8 mouse cellular contexts compared by ENCODE assay signal in genomic region chr11:88148015-88148637, GRCm38 (mm10). TPM values are rescaled to one million over a fixed set of nuclear protein-coding genes. Genes with fewer than 3 reads are reported as not detected.
A peak's percentile ranks its signal among the peaks of the same experiment; 100 is the strongest.
DNase-seq lines count a peak whose midpoint lies in the region; ATAC-seq lines count a peak whose summit lies in the region.

No protein-coding gene starts in this region.

- no peak overlapping the region for H3K4me3 ChIP-seq in hindbrain, embryonic 10.5 days
- H3K4me3 ChIP-seq in hindbrain, embryonic 11.5 days (ENCODE audit: low read depth, low read length) = no peak overlapping the region
- H3K4me3 ChIP-seq in embryonic facial prominence, embryonic 13.5 days = no peak overlapping the region
- no peak overlapping the region for H3K4me3 ChIP-seq in hindbrain, embryonic 14.5 days (replicated peaks; ENCODE audit: low read length)
- H3K4me3 ChIP-seq in midbrain, embryonic 15.5 days = no peak overlapping the region

- no peak overlapping the region for H3K4me2 ChIP-seq in hindbrain, embryonic 11.5 days (replicated peaks; ENCODE audit: low read depth, low read length)
- H3K4me2 ChIP-seq in embryonic facial prominence, embryonic 13.5 days = no peak overlapping the region
- no peak overlapping the region for H3K4me2 ChIP-seq in hindbrain, embryonic 14.5 days (replicated peaks)
- H3K4me2 ChIP-seq in midbrain, embryonic 15.5 days = no peak overlapping the region

- H3K27me3 ChIP-seq in hindbrain, embryonic 10.5 days (ENCODE audit: insufficient read depth, poor library complexity, severe bottlenecking) = no peaks in the 10 kb centered on the region
- H3K27me3 ChIP-seq in hindbrain, embryonic 11.5 days (ENCODE audit: control insufficient read depth, insufficient read depth, low read length) = no peaks in the 10 kb centered on the region
- no peaks in the 10 kb centered on the region for H3K27me3 ChIP-seq in embryonic facial prominence, embryonic 13.5 days
- H3K27me3 ChIP-seq in hindbrain, embryonic 14.5 days (ENCODE audit: control insufficient read depth, insufficient read depth, low read length) = no peaks in the 10 kb centered on the region
- no peaks in the 10 kb centered on the region for H3K27me3 ChIP-seq in midbrain, embryonic 15.5 days (replicated peaks)

- 57% methylated on average over 7 of the region's 7 CpGs for WGBS in hindbrain, embryonic 10.5 days
- WGBS in hindbrain, embryonic 11.5 days = 56% methylated on average over 7 of the region's 7 CpGs
- WGBS in embryonic facial prominence, embryonic 13.5 days = 44% methylated on average over 7 of the region's 7 CpGs
- WGBS in hindbrain, embryonic 14.5 days = 53% methylated on average over 7 of the region's 7 CpGs
- WGBS in midbrain, embryonic 15.5 days = 55% methylated on average over 7 of the region's 7 CpGs

- H3K4me1 ChIP-seq in hindbrain, embryonic 10.5 days (replicated peaks) = peaks cover 89% of the 10 kb centered on the region
- H3K4me1 ChIP-seq in hindbrain, embryonic 11.5 days (replicated peaks; ENCODE audit: control insufficient read depth, insufficient read depth, low read length) = peaks cover 18% of the 10 kb centered on the region
- H3K4me1 ChIP-seq in embryonic facial prominence, embryonic 13.5 days = peaks cover 57% of the 10 kb centered on the region
- H3K4me1 ChIP-seq in hindbrain, embryonic 14.5 days (replicated peaks; ENCODE audit: control insufficient read depth, insufficient read depth, low read length) = peaks cover 38% of the 10 kb centered on the region
- H3K4me1 ChIP-seq in midbrain, embryonic 15.5 days = peaks cover 31% of the 10 kb centered on the region

- H3K9me3 ChIP-seq in hindbrain, embryonic 10.5 days = no peaks in the 10 kb centered on the region
- no peaks in the 10 kb centered on the region for H3K9me3 ChIP-seq in hindbrain, embryonic 11.5 days (ENCODE audit: control insufficient read depth, low read length)
- no peaks in the 10 kb centered on the region for H3K9me3 ChIP-seq in embryonic facial prominence, embryonic 13.5 days
- H3K9me3 ChIP-seq in hindbrain, embryonic 14.5 days (ENCODE audit: control insufficient read depth, low read length) = no peaks in the 10 kb centered on the region
- H3K9me3 ChIP-seq in midbrain, embryonic 15.5 days = no peaks in the 10 kb centered on the region

- DNase-seq in hindbrain, embryonic 10.5 days (ENCODE audit: low spot score) = no peak
- no peak for DNase-seq in hindbrain, embryonic 11.5 days (ENCODE audit: low spot score)
- DNase-seq in hindbrain, embryonic 14.5 days (ENCODE audit: low spot score) = no peak
- DNase-seq in embryo, embryonic 11 days = no peak
- DNase-seq in kidney, postnatal 14 days = no peak

- H3K27ac ChIP-seq in hindbrain, embryonic 10.5 days = peak overlapping the region; percentile 76
- no peak overlapping the region for H3K27ac ChIP-seq in hindbrain, embryonic 11.5 days (ENCODE audit: low read depth, low read length)
- H3K27ac ChIP-seq in embryonic facial prominence, embryonic 13.5 days = peak overlapping the region; percentile 61
- peak overlapping the region; percentile 69 for H3K27ac ChIP-seq in hindbrain, embryonic 14.5 days
- H3K27ac ChIP-seq in midbrain, embryonic 15.5 days = peak overlapping the region; percentile 71; the same call in 1 of the 2 replicates

- peaks cover 3% of the 10 kb centered on the region for H3K36me3 ChIP-seq in hindbrain, embryonic 10.5 days
- H3K36me3 ChIP-seq in hindbrain, embryonic 11.5 days (ENCODE audit: control insufficient read depth, insufficient read depth, low read length) = no peaks in the 10 kb centered on the region
- H3K36me3 ChIP-seq in embryonic facial prominence, embryonic 13.5 days = peaks cover 2% of the 10 kb centered on the region; the same call in 1 of the 2 replicates
- no peaks in the 10 kb centered on the region for H3K36me3 ChIP-seq in hindbrain, embryonic 14.5 days (replicated peaks; ENCODE audit: control insufficient read depth, insufficient read depth)
- H3K36me3 ChIP-seq in midbrain, embryonic 15.5 days (replicated peaks) = no peaks in the 10 kb centered on the region

- no peak for ATAC-seq in hindbrain, embryonic 11.5 days (ENCODE audit: low FRiP score)
- ATAC-seq in embryonic facial prominence, embryonic 13.5 days (ENCODE audit: insufficient number of reproducible peaks, insufficient read depth, low FRiP score, low TSS enrichment, low read depth) = no peak; the same call in 1 of the 2 replicates
- no peak for ATAC-seq in hindbrain, embryonic 14.5 days (ENCODE audit: low FRiP score)
- no peak for ATAC-seq in midbrain, embryonic 15.5 days (replicated peaks)
- ATAC-seq in CD4-positive, CD25-positive, alpha-beta regulatory T cell, adult 4 months = no peak

- no peak overlapping the region for H3K9ac ChIP-seq in hindbrain, embryonic 11.5 days (ENCODE audit: low read depth, low read length)
- no peak overlapping the region for H3K9ac ChIP-seq in embryonic facial prominence, embryonic 13.5 days
- H3K9ac ChIP-seq in hindbrain, embryonic 14.5 days = no peak overlapping the region
- H3K9ac ChIP-seq in midbrain, embryonic 15.5 days = no peak overlapping the region

RNA-seq across cellular contexts. Expression of gene Cuedc1, which starts 50.3 kb away (rescaled TPM):
- polyA plus RNA-seq in hindbrain, embryonic 10.5 days (2016; fragmentation: Nextera tagmentation; extraction: Ambion mirVana) = 20.5 and 27.1 TPM in 2 replicates
- 17.6 TPM in 2 replicates for polyA plus RNA-seq in hindbrain, embryonic 11.5 days (2014; fragmentation: Nextera tagmentation; extraction: Ambion mirVana)
- polyA plus RNA-seq in embryonic facial prominence, embryonic 13.5 days (2015; fragmentation: Nextera tagmentation; extraction: Ambion mirVana) = 34.9 and 40.3 TPM in 2 replicates
- polyA plus RNA-seq in hindbrain, embryonic 14.5 days (2014; fragmentation: Nextera tagmentation; extraction: Ambion mirVana) = 32.4 and 37.8 TPM in 2 replicates
- 50.2 and 54.6 TPM in 2 replicates for polyA plus RNA-seq in midbrain, embryonic 15.5 days (2015; fragmentation: Nextera tagmentation; extraction: Ambion mirVana)
- 1 to 10 TPM; 4.1 to 9.9 TPM for polyA plus RNA-seq in CD4-positive, CD25-positive, alpha-beta regulatory T cell, adult 4 months (2017; shearing (Covaris generic))

RNA-seq across cellular contexts. Expression of gene Mrps23, which starts 56.1 kb away (rescaled TPM):
- 72.2 and 74.1 TPM in 2 replicates for polyA plus RNA-seq in hindbrain, embryonic 10.5 days (2016; fragmentation: Nextera tagmentation; extraction: Ambion mirVana)
- 83.2 and 84.5 TPM in 2 replicates for polyA plus RNA-seq in hindbrain, embryonic 11.5 days (2014; fragmentation: Nextera tagmentation; extraction: Ambion mirVana)
- 64.1 and 69.4 TPM in 2 replicates for polyA plus RNA-seq in embryonic facial prominence, embryonic 13.5 days (2015; fragmentation: Nextera tagmentation; extraction: Ambion mirVana)
- 67.8 and 68.7 TPM in 2 replicates for polyA plus RNA-seq in hindbrain, embryonic 14.5 days (2014; fragmentation: Nextera tagmentation; extraction: Ambion mirVana)
- polyA plus RNA-seq in midbrain, embryonic 15.5 days (2015; fragmentation: Nextera tagmentation; extraction: Ambion mirVana) = 60.6 and 62.4 TPM in 2 replicates
- 100 to 1,000 TPM in 1 of 2 experiments, 10 to 100 TPM in 1; 79.7 to 103 TPM for polyA plus RNA-seq in CD4-positive, CD25-positive, alpha-beta regulatory T cell, adult 4 months (2017; shearing (Covaris generic))
